ENCODE assay signal across 9 mouse cellular contexts in genomic region chr6:122660601-122661379, GRCm38 (mm10). TPM values are rescaled to one million over a fixed set of nuclear protein-coding genes. Genes with fewer than 3 reads are reported as not detected.
A peak's percentile ranks its signal among the peaks of the same experiment; 100 is the strongest.
DNase-seq lines count a peak whose midpoint lies in the region; ATAC-seq and TF ChIP-seq lines count a peak whose summit lies in the region.
"Had no signal": no experiment of that assay in that cellular context is flagged by ENCODE, and none has a peak within 500 bp of the region (broad histone marks: within the 10 kb centered on the region; RNA-seq: fewer than 3 reads in every experiment).

No protein-coding gene starts in this region.

- ATAC-seq in inflammation-experienced regulatory T-cells, adult 6 months: peak; percentile 72
- peak; percentile 67 for ATAC-seq in megakaryocyte, adult 5-6 weeks (ENCODE audit: poor library complexity, severe bottlenecking)

- intact Hi-C loops in gastrocnemius, adult 2 months (cut with DNase I): loop anchor here (10.0 kb wide), 1 partner anchor 124 kb away; no protein-coding TSS in a partner anchor

- no peak for DNase-seq in gastrocnemius, adult 2 months
- no peak for DNase-seq in gastrocnemius, postnatal 4 days (ENCODE audit: low spot score in 2 of 2)
- DNase-seq in B cell, adult 2 months: peak; percentile 67 to 68
- peak; percentile 50 for DNase-seq in c-Kit-positive CD71-negative TER-119-negative erythroid progenitor cells, embryonic 14.5 days (ENCODE audit: low read depth)
- DNase-seq in forebrain, embryonic 10.5 days (ENCODE audit: extremely low spot score, low spot score): peak; percentile 50
- DNase-seq in right cerebral cortex, postnatal 10 days (ENCODE audit: low spot score in 2 of 2): peak; percentile 60 to 76

- no peaks in the 10 kb centered on the region for H3K9me3 ChIP-seq in forebrain, embryonic 10.5 days

- peak; percentile 63 for TF ChIP-seq CTCF in gastrocnemius, adult 2 months (IDR thresholded peaks at IDR 0.05)

- peaks cover 44% of the 10 kb centered on the region for H3K27me3 ChIP-seq in forebrain, embryonic 10.5 days (ENCODE audit: poor library complexity, severe bottlenecking)

- peaks cover 16% of the 10 kb centered on the region for H3K4me1 ChIP-seq in forebrain, embryonic 10.5 days

- H3K4me3 ChIP-seq in gastrocnemius, adult 2 months: no peak overlapping the region
- H3K4me3 ChIP-seq in forebrain, embryonic 10.5 days: no peak overlapping the region

- no peak overlapping the region for H3K27ac ChIP-seq in gastrocnemius, adult 2 months
- H3K27ac ChIP-seq in forebrain, embryonic 10.5 days: no peak overlapping the region

- 43% methylated on average over 8 of the region's 8 CpGs for WGBS in forebrain, embryonic 10.5 days

- no peaks in the 10 kb centered on the region for H3K36me3 ChIP-seq in forebrain, embryonic 10.5 days (replicated peaks)

RNA-seq across cellular contexts. Expression of gene Dppa3, which starts 34.6 kb away (rescaled TPM):
- not detected for total RNA-seq in gastrocnemius, adult 2 months (2021)
- total RNA-seq in gastrocnemius, postnatal 4 days (2021): not detected
- polyA plus RNA-seq in forebrain, embryonic 10.5 days (2016; fragmentation: Nextera tagmentation; extraction: Ambion mirVana): not detected in 2 replicates
- not detected for polyA plus RNA-seq in inflammation-experienced regulatory T-cells, adult 6 months (2017; shearing (Covaris generic))
- not detected in 2 replicates for total RNA-seq in megakaryocyte, adult 5-6 weeks (2015)
- total RNA-seq in megakaryocyte, adult 5-6 weeks (2017): not detected in 2 replicates
- polyA plus RNA-seq: large intestine, adult 2 months had no signal

RNA-seq across cellular contexts. Expression of gene Nanog, which starts 46.5 kb away (rescaled TPM):
- total RNA-seq in gastrocnemius, adult 2 months (2021): not detected
- not detected for total RNA-seq in gastrocnemius, postnatal 4 days (2021)
- polyA plus RNA-seq in forebrain, embryonic 10.5 days (2016; fragmentation: Nextera tagmentation; extraction: Ambion mirVana): 0.15 and 0.47 TPM in 2 replicates
- polyA plus RNA-seq in inflammation-experienced regulatory T-cells, adult 6 months (2017; shearing (Covaris generic)): under 1 TPM in 1 of 3 experiments, not detected in 2; 0.16 TPM
- not detected in 2 replicates for total RNA-seq in megakaryocyte, adult 5-6 weeks (2015)
- not detected in 2 replicates for total RNA-seq in megakaryocyte, adult 5-6 weeks (2017)
- polyA plus RNA-seq: large intestine, adult 2 months had no signal

RNA-seq across cellular contexts. Expression of gene Gdf3, which starts 50.9 kb away (rescaled TPM):
- not detected for total RNA-seq in gastrocnemius, adult 2 months (2021)
- not detected for total RNA-seq in gastrocnemius, postnatal 4 days (2021)
- 0.09 TPM in 1 of 2 replicates, not detected in the other for polyA plus RNA-seq in forebrain, embryonic 10.5 days (2016; fragmentation: Nextera tagmentation; extraction: Ambion mirVana)
- polyA plus RNA-seq in inflammation-experienced regulatory T-cells, adult 6 months (2017; shearing (Covaris generic)): not detected
- 0.62 and 1.7 TPM in 2 replicates for total RNA-seq in megakaryocyte, adult 5-6 weeks (2015)
- 0.40 TPM in 1 of 2 replicates, not detected in the other for total RNA-seq in megakaryocyte, adult 5-6 weeks (2017)

RNA-seq across cellular contexts. Expression of gene Apobec1, which starts 58.5 kb away (rescaled TPM):
- 1 to 10 TPM; 1.8 to 2.0 TPM for total RNA-seq in gastrocnemius, adult 2 months (2021)
- total RNA-seq in gastrocnemius, postnatal 4 days (2021): 1 to 10 TPM; 3.1 to 4.6 TPM
- 1.4 and 1.5 TPM in 2 replicates for polyA plus RNA-seq in forebrain, embryonic 10.5 days (2016; fragmentation: Nextera tagmentation; extraction: Ambion mirVana)
- polyA plus RNA-seq in inflammation-experienced regulatory T-cells, adult 6 months (2017; shearing (Covaris generic)): 10 to 100 TPM; 23.8 to 43.8 (median 29.2) TPM
- total RNA-seq in megakaryocyte, adult 5-6 weeks (2015): 112 and 151 TPM in 2 replicates
- total RNA-seq in megakaryocyte, adult 5-6 weeks (2017): 78.0 and 87.4 TPM in 2 replicates

Comparison
In these comparisons a context has a peak if more than half of its experiments do, and no peak if none do; other contexts are left out.
1. DNase-seq: peak in B cell, adult 2 months (2 of 2), c-Kit-positive CD71-negative TER-119-negative erythroid progenitor cells, embryonic 14.5 days (single experiment), forebrain, embryonic 10.5 days (single experiment) and right cerebral cortex, postnatal 10 days (2 of 2); none in gastrocnemius, adult 2 months (single experiment) and gastrocnemius, postnatal 4 days (0 of 2).